Comparison of ENCODE assay signal across 23 mouse cellular contexts in genomic region chr9:46757005-46757672, GRCm38 (mm10).
DNase-seq lines count a peak whose midpoint lies in the region; ATAC-seq and TF ChIP-seq lines count a peak whose summit lies in the region.
"Had no signal": no experiment of that assay in that cellular context is flagged by ENCODE, and none has a peak within 500 bp of the region (broad histone marks: within the 10 kb centered on the region; RNA-seq: fewer than 3 reads in every experiment).

No protein-coding gene starts in this region.

- H3K9ac ChIP-seq in forebrain, embryonic 14.5 days (ENCODE audit: low read length), result no peak overlapping the region
- no peak overlapping the region for H3K9ac ChIP-seq in forebrain, embryonic 11.5 days (ENCODE audit: low read length)
- H3K9ac ChIP-seq in forebrain, embryonic 16.5 days (replicated peaks; ENCODE audit: low read depth, low read length), result no peak overlapping the region
- H3K9ac ChIP-seq: heart, embryonic 12.5 days; limb, embryonic 13.5 days; liver, postnatal 0 days; midbrain, embryonic 12.5 days had no signal

- peak; percentile 77 for ATAC-seq in forebrain, embryonic 14.5 days
- ATAC-seq in forebrain, embryonic 11.5 days (replicated peaks; ENCODE audit: low FRiP score), result no peak
- ATAC-seq in forebrain, embryonic 16.5 days, result peak; percentile 86
- ATAC-seq: CD4-positive, CD25-positive, alpha-beta regulatory T cell, adult 4 months; intestine, postnatal 0 days; liver, postnatal 0 days had no signal

- intact Hi-C loops in gastrocnemius, postnatal 36 days (cut with DNase I), result no loop called here

- peak overlapping the region; percentile 9; the same call in 1 of the 2 replicates for H3K4me2 ChIP-seq in forebrain, embryonic 14.5 days (ENCODE audit: low read length)
- no peak overlapping the region for H3K4me2 ChIP-seq in forebrain, embryonic 11.5 days (ENCODE audit: low read depth, low read length, severe bottlenecking)
- H3K4me2 ChIP-seq in forebrain, embryonic 16.5 days (ENCODE audit: low read length), result peak overlapping the region; percentile 22; the same call in 1 of the 2 replicates
- H3K4me2 ChIP-seq: heart, embryonic 12.5 days; limb, embryonic 13.5 days; liver, embryonic 11.5 days; midbrain, embryonic 12.5 days had no signal

- TF ChIP-seq CTCF in layer of hippocampus, adult 2 months (conservative IDR thresholded peaks at IDR 0.05), result no peak

- no peaks in the 10 kb centered on the region for H3K36me3 ChIP-seq in forebrain, embryonic 14.5 days (ENCODE audit: control insufficient read depth, insufficient read depth, low read length)
- H3K36me3 ChIP-seq in forebrain, embryonic 11.5 days (ENCODE audit: control insufficient read depth, insufficient read depth, low read length), result no peaks in the 10 kb centered on the region
- no peaks in the 10 kb centered on the region for H3K36me3 ChIP-seq in forebrain, embryonic 16.5 days (ENCODE audit: control insufficient read depth, insufficient read depth)
- H3K36me3 ChIP-seq: heart, embryonic 12.5 days; limb, embryonic 13.5 days; midbrain, embryonic 12.5 days had no signal

- no peaks in the 10 kb centered on the region for H3K9me3 ChIP-seq in forebrain, embryonic 14.5 days (replicated peaks; ENCODE audit: control insufficient read depth, low read length)
- H3K9me3 ChIP-seq in forebrain, embryonic 11.5 days (ENCODE audit: control insufficient read depth, low read length), result no peaks in the 10 kb centered on the region
- peaks cover 3% of the 10 kb centered on the region; the same call in 1 of the 2 replicates for H3K9me3 ChIP-seq in forebrain, embryonic 16.5 days (ENCODE audit: control insufficient read depth, low read length)
- H3K9me3 ChIP-seq: limb, embryonic 13.5 days; midbrain, embryonic 12.5 days had no signal

- no peak overlapping the region for H3K27ac ChIP-seq in forebrain, embryonic 14.5 days (ENCODE audit: low read depth, low read length)
- no peak overlapping the region for H3K27ac ChIP-seq in forebrain, embryonic 11.5 days (ENCODE audit: low read depth, low read length)
- peak overlapping the region; percentile 23; the same call in 1 of the 2 replicates for H3K27ac ChIP-seq in layer of hippocampus, adult 2 months
- H3K27ac ChIP-seq in forebrain, embryonic 16.5 days (ENCODE audit: low read length), result no peak overlapping the region
- H3K27ac ChIP-seq: gastrocnemius, adult 2 months; heart, adult 2 months; limb, embryonic 13.5 days; midbrain, embryonic 12.5 days had no signal

- peaks cover 10% of the 10 kb centered on the region; the same call in 1 of the 2 replicates for H3K4me1 ChIP-seq in forebrain, embryonic 14.5 days (ENCODE audit: control insufficient read depth, insufficient read depth, low read length)
- no peaks in the 10 kb centered on the region for H3K4me1 ChIP-seq in forebrain, embryonic 11.5 days (replicated peaks; ENCODE audit: control insufficient read depth, insufficient read depth, low read length)
- peaks cover 12% of the 10 kb centered on the region for H3K4me1 ChIP-seq in forebrain, embryonic 16.5 days (replicated peaks; ENCODE audit: control insufficient read depth, insufficient read depth, low read length)
- H3K4me1 ChIP-seq: limb, embryonic 13.5 days had no signal

- no peaks in the 10 kb centered on the region for H3K27me3 ChIP-seq in forebrain, embryonic 14.5 days (replicated peaks; ENCODE audit: control insufficient read depth, insufficient read depth, low read length)
- no peaks in the 10 kb centered on the region for H3K27me3 ChIP-seq in forebrain, embryonic 11.5 days (ENCODE audit: control insufficient read depth, insufficient read depth, low read length)
- no peaks in the 10 kb centered on the region for H3K27me3 ChIP-seq in forebrain, embryonic 16.5 days (replicated peaks; ENCODE audit: control insufficient read depth, insufficient read depth, low read length)
- H3K27me3 ChIP-seq: midbrain, embryonic 12.5 days had no signal

- no peak overlapping the region for H3K4me3 ChIP-seq in forebrain, embryonic 14.5 days (ENCODE audit: low read depth, low read length)
- H3K4me3 ChIP-seq in forebrain, embryonic 11.5 days (ENCODE audit: low read depth, low read length), result no peak overlapping the region
- H3K4me3 ChIP-seq in layer of hippocampus, adult 2 months, result no peak overlapping the region
- peak overlapping the region; percentile 13; the same call in 1 of the 2 replicates for H3K4me3 ChIP-seq in forebrain, embryonic 16.5 days (replicated peaks; ENCODE audit: low read length)
- H3K4me3 ChIP-seq: gastrocnemius, adult 2 months; heart, adult 2 months; heart, embryonic 12.5 days; limb, embryonic 13.5 days; midbrain, embryonic 12.5 days had no signal

- DNase-seq in forebrain, embryonic 14.5 days (ENCODE audit: low spot score), result peak; percentile 77
- no peak for DNase-seq in forebrain, embryonic 11.5 days (ENCODE audit: low spot score)
- DNase-seq in layer of hippocampus, adult 2 months (ENCODE audit: low spot score in 2 of 2), result no peak
- DNase-seq in layer of hippocampus, adult 18-20 months (ENCODE audit: low spot score in 2 of 2), result no peak
- DNase-seq in Muller cell, postnatal 12 days (ENCODE audit: inconsistent ontology term), result peak; percentile 61
- DNase-seq in gastrocnemius, postnatal 36 days, result no peak
- DNase-seq: adrenal gland, adult 8-10 months; cerebellum, adult 9-11 months; gastrocnemius, adult 2 months; heart, adult 2 months; heart, postnatal 4 days; kidney, postnatal 25 days; liver, postnatal 0 days; lung, postnatal 36 days; thymus, adult 2 months; thymus, postnatal 36 days had no signal

- 47% methylated on average over 6 of the region's 6 CpGs for WGBS in forebrain, embryonic 14.5 days
- 68% methylated on average over 6 of the region's 6 CpGs for WGBS in forebrain, embryonic 11.5 days
- WGBS in forebrain, embryonic 16.5 days, result 36% methylated on average over 6 of the region's 6 CpGs

Comparison
In these comparisons a context has a peak if more than half of its experiments do, and no peak if none do; other contexts are left out.
1. DNase-seq: peak in forebrain, embryonic 14.5 days (single experiment) and Muller cell, postnatal 12 days (single experiment); none in forebrain, embryonic 11.5 days (single experiment), layer of hippocampus, adult 2 months (0 of 2), layer of hippocampus, adult 18-20 months (0 of 2) and gastrocnemius, postnatal 36 days (0 of 2).